Mouse (Mus musculus): ENCODE data around the gene Rbmxl1.

Gene Rbmxl1

DNA sequence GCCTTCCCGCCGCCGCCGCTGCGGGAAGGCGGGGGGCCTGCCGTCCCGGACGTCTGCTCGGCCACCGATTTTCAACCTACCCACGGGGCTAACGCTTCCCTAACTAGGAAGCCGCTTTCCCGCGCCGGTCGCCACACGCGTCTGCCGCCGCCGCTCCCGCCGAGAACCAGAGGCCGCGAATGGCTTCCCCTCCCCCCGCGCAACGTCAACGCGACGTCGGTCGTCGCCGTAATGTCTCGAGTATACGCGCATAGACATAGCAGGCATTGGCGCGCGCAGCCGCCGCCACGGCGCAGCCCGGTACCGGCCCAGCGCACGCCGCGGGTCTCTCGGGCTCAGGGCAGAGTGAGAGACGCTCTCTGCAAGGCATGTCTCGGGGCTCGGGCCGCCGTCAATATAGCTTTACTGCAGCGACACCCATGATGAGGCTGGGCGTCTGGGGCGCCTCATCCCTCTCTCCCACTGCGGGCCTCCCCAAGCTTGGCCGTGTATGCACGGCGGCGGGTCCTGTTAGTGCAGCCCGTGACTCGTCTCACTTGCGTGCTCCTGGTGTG is at the start of gene Rbmxl1:
Gene Rbmxl1, minus strand, starts transcription at position 180 of the 554 bp plus-strand sequence.
- WGBS, result under 1% methylated on average over 70 of the region's 70 CpGs

DNA sequence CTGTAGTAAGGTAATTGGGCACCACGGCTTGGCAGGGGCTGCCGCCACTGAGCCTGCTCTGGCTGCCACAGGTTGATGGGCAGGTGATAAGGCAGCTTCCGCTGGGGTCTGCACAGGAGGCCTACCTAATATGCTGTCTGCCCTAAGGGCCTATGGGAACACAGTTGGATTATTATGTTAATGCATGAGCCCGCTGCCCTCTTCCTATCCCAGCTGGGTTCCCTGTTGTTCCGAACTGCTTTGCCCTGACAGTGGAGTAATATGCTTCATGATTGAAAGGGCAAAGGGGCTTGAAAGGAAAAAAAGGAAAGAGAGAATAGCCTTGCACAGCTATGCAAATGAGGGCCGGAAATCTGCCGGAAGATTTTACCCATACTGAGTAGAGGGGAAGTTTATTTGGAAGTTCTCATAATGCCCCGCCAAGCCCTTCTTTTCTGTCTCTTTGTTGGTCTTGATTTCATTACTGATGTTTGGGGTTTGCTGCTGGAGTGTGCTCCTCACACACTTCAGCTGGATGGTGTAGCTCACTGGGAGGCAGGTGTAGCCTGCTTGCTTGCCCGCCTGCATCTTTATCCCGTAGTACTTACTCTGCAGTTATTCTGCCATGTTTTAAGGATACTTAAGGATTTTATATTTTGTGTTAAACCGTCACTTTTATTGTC is 48.2 kb upstream of the Rbmxl1 start:
- whole genome bisulfite sequencing, result 72% methylated on average over 11 of the region's 11 CpGs

DNA sequence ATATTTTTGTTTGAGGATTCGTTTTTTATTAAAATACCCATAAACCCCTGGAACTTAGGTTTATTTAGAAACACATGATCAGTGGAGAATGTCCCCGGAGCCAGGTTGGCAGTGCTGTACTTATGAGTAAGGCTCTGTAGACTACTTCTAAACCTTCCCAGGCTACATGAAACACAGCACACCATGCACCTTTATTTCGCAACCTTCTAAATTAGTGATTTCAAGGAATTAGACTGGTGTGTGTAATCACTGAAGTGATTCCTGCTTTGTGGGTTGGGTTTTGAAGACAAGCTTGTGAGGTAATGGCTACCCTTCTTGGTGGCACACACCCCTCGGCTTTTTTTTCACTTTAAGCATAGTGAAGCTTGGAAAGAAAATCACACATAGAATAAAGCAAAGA is 47.1 kb upstream of the Rbmxl1 start:
- WGBS, result 93% methylated on average over 4 of the region's 4 CpGs

DNA sequence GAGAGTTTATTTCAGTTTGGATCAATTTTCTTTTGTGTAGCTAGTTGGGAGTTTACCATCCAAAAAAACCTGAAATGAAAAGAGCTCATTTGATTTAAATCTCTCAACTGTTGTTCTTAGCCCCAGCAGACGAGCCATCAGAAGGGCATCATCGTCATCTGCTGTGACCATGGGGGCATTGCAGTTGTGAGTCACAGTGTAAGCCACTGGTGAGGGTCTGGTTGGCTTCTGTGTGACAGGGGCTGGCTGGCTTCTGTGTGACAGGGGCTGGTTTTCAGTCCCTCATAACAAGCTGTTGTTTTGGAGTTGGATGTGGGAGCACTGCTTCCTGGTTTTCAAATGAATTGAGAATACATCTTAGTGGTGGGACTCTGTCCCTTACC is 42.0 kb upstream of the Rbmxl1 start:
- 81% methylated on average over 2 of the region's 2 CpGs for WGBS

DNA sequence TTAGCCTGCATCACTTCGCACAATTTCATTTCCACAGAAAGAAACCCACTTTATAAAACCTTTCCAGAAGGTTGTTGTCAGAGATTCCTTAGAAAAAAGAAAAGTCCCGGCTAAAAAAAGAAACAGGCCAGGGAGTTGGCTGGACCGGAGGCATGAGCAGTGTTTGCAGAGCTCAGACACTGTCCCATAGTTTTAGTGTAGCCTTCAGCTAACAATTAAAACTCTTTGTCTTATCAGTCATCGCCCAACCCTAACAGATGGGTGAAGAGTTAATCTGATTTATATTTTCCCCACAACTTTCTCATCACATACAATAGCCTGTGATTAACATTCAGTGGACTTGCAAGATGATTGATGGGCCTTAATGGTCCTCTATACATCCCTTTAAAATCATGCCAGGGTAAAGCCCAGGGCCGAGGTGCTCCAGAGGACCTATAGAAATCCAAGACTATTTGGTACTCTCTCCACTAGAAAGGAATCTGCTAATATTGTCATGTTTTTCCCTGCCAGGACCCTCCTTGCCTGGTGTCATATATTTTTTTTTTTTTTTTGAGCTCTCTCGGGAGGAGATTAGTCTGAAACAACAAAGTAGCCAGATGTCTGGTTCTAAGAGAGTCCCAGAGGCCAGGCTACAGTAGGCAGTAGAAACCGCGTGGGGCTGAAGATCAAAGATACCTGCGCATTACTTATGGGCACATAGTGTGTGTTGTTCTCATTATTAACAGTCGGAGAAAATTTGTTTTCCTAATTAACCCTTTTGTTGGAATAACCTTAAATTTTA is 41.5 kb upstream of the Rbmxl1 start:
- 64% methylated on average over 10 of the region's 10 CpGs for WGBS

DNA sequence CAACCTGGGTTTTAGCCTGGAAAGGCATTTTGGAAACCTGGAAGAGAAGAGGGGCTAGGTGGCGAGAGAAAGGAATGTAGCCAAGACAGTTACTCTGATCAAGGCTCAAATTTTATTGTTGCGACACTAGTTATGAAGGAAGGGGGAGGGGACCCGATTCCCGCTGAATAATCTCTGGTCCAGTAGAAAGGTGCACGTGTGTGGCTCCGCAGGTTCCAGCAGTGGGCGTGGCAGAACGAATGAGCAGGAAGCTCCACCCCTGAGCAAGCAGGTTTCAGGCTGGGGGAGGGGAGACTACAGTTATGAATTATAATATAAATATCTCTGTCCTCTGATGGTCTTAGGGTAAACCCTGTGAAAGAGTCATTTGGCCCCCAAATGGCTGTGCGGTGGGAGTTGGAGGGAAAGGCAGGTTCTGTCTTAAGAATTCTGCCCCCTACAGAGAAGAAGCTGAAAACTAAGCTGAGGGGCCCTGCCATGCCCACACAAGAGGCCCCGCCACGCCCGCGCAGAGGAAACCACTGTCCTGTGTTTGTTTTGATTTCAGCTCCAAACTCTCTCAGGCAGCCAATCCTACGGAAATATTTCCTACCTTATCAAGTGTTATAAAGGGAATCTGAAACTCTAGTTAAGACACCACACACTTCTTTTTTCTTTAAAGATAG is 36.6 kb upstream of the Rbmxl1 start:
- 63% methylated on average over 10 of the region's 14 CpGs for WGBS

DNA sequence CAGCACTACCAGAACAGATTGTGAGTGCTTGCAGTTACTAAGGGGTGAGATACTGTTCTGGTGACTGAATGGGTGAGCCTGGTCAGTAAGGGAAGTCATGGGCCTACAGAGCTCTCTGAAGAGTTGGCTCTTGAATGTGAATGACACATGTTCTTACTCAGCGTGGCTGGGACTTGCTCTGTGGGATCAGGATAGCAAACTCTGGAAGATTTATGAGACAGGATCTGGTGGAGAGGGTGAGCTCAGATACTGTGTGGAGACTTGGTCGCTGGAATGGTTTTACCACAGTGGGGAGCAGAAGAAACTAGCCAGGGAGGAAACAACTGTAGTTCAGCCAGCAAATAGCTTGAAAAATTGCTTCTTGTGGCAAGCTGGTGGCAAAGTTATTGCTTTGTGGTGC is 35.8 kb upstream of the Rbmxl1 start:
- WGBS, result 85% methylated on average over 2 of the region's 2 CpGs

DNA sequence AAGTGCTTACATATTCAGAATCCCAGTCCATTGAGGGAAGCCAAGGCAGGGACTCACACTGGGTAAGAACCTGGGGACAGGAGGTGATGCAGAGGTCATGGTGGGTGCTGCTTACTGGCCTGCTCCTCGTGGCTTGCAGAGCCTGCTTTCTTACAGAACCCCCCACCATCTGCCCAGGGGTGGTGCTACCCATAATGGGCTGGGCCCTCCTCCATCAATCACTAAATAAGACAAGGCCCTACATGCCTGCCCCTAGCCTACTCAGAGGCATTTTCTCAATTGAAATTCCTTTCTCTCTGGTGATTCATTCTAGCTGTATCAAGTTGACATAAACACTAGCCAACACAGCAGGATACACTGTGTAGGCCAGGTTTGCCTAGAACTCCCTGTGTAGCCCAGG is 34.9 kb upstream of the Rbmxl1 start:
- WGBS, result 61% methylated on average over 1 of the region's 1 CpGs

DNA sequence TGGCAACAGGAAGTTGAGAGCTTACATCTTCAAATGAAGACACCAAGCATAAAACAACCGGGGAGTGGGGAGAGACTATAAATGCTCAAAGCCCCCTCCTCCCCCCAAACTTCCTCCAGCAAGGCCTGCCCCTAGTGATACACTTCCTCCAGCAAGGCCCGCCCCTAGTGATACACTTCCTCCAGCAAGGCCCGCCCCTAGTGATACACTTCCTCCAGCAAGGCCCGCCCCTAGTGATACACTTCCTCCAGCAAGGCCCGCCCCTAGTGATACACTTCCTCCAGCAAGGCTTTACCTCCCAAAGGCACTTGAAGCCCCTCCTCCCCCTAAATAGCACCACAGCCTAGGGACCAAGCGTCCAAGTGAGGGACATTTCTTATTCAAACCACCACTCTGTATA is 34.0 kb upstream of the Rbmxl1 start:
- 97% methylated on average over 4 of the region's 6 CpGs for WGBS

DNA sequence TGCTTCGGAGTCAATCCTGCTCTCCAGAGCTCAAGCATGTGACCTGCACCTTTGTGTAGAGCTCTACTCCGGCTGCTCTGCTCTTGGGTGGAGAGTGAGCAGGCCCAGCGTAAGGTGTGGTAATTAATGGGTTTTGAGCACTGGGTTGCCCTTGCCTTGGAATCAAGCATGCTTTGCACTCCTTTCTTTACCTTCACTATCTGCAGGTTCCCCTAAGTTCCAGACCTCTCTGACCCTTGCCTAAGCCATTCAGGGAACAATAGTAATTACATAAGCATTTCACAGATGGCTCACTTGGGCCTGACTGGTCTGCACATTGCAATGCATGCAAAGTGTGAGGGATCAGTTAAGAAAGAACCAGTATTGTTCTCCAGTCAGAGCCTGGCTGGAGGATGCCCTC is 29.1 kb upstream of the Rbmxl1 start:
- WGBS, result 91% methylated on average over 3 of the region's 3 CpGs

DNA sequence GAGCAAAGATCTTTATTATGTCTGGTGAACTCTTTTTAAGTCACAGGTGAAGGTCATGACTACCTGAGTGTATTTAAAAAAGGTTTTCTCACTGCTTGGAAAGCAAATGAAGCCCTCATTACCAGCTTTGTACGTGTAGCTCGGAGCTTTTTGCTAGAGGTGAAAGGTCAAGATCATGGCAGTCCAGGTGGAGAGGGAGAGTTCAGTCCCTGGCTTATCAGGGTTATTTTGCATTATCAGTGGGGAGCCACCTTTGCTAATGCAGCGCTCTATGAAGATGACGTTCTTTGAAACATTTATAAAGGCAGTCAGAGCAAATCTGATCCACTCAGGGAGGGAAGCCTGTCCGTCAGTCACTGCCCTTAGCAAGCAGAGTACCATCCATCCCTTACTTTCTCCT is 28.0 kb upstream of the Rbmxl1 start:
- 90% methylated on average over 5 of the region's 5 CpGs for WGBS

DNA sequence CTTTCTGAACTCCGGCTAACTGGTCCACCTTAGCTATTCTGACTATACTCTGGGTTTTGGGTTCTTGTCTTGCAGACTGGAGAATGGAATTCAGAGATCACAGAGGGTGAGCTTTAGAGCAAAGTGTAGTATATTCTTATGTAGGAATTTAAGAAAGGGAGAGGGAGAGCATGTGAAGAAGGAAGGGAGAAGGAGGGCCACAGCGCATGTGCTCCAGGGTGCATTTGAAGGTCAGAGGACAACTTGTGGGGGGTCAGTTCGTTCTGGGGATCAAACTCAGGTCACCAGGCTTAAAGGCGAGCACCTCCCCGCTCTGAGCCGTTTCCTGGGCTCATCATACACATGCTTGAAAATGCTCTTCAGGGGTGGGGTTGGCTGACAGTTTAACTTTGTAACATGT is 25.3 kb upstream of the Rbmxl1 start:
- WGBS, result 89% methylated on average over 6 of the region's 6 CpGs

DNA sequence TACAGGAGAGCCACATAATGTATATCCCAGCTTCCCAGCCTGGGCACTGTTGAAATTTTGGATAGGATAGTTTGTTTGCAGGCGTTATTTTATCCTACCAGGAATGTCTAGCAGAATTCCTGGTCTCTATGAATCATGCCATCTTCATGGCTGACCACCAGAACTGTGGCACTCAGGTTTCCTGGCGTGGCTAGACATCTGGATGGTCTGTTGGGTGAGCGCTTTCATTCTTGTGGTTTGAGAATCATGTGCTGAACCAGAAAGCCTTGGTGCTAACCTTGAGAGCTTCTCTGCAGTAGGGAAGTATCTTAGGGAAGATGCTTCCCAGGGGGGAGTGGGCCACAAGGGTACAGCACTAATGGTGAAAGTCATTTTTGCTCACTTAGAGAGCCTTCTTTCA is 6.4 kb upstream of the Rbmxl1 start:
- 96% methylated on average over 3 of the region's 3 CpGs for WGBS

DNA sequence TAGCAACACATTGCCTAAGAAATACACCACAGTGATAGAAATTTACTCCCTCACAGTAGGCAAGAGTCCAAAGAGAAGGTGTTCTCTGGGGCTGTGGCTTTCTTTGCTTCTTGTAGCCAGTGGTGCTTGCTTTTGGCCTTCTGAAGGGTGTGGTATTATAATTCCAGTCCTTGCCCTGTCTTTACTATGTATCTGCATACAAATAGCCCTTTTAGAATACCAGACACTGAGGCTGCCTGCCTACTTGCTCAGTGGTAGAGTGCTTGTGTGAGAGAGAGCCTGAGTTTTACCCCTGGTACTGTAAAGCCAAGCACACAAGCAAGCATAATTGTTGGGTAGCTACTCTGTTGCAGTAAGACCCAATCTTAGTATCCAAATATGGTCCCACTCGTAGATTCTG is 6.0 kb upstream of the Rbmxl1 start:
- 98% methylated on average over 1 of the region's 1 CpGs for WGBS

DNA sequence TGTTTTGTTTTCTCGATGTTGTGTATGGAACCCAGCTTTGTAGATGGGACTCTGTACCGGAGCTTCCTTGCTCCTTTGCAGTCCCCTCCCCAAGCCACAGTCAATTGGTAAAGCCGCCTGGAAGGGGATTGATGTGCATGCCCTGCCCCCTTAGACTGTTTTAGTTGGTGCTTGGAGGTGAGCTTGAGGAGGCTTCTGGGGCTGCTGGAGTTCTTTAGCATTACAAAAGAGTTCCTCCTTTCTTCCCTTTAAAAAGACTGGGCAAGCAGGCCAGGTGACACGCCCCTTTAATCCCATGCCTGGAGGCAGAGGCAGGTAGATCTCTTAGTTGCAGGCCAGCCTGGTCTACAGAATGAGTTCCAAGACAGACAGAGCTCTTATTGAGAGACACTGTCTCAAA is 4.4 kb upstream of the Rbmxl1 start:
- 96% methylated on average over 4 of the region's 4 CpGs for WGBS

DNA sequence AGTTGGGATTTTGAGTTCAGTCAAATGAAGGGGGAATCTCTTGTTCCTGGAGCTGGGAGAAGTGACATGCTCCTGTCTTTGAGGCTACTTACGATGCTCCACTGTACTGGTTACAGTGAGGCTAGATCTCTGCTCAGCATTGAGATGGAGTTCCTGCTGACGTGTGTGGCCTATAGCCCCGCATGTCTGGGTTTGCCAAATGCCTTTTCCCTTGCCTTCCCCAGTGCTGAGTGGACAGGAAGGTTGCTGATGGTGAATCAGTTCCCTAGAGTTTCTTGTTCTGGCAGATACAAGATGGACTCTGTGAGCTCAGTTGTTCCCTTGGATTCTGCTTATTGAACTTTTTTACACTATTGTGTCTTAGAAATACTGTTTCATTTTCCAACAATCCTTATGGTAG is 2.2 kb upstream of the Rbmxl1 start:
- 79% methylated on average over 3 of the region's 3 CpGs for WGBS

DNA sequence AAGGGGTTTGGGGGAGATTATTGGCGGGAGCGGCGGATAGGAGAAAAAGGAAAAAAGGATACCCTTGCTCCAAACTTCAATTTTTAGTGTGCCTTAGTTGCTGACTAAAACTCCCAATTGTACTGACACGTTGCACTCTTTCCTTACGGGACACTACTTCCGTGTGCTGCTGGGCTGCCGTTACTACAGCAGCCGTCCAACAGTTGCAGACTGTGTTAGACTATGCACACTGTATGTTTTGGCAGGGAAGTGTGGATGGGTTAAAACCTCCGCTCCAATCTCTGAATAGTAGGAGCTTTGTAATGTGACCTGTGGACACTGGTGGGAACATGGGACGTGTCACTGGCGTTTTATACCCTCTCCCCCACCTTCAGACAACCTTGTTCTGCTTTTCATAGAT is 1.4 kb upstream of the Rbmxl1 start:
- WGBS, result 2% methylated on average over 11 of the region's 11 CpGs

DNA sequence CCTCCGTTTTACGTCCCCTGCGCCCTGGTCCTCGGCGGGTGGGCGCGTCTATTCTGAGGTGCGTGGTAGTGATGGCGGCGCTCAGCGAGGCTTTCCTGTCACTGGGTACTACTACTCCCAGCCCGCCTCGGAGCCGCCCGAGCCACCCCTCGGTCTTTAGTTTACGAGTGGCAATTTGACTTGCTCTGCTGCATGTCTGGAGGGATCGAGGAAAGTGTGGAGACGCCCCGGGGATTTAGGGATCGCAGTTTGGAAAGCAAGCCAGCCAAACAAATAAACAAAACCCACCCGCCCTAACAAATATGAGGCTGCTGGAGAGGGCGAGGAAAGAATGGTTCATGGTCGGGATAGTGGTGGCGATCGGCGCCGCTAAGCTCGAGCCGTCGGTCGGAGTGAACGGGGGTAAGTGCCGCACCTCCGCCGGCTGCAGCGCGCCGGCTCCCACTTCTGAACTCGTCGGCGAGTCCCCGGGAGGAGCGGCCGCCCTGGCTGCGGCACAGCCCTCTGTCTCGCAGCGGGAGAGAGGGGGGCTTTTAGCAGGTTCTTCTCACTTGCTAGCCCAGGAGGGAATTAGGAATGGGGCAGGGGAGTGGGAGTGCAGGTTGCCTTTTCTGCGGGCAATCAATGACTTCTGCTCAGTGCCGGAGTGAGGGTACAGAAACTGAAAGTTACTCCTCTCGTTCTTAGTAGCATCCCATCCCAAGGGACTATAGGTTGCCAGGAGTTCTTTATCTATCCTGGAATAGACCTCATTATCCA is 754 bp upstream of the Rbmxl1 start, which contains the start of gene Slc10a7:
Gene Slc10a7, plus strand, starts transcription at position 74 of the 759 bp plus-strand sequence.
- under 1% methylated on average over 51 of the region's 51 CpGs for WGBS

DNA sequence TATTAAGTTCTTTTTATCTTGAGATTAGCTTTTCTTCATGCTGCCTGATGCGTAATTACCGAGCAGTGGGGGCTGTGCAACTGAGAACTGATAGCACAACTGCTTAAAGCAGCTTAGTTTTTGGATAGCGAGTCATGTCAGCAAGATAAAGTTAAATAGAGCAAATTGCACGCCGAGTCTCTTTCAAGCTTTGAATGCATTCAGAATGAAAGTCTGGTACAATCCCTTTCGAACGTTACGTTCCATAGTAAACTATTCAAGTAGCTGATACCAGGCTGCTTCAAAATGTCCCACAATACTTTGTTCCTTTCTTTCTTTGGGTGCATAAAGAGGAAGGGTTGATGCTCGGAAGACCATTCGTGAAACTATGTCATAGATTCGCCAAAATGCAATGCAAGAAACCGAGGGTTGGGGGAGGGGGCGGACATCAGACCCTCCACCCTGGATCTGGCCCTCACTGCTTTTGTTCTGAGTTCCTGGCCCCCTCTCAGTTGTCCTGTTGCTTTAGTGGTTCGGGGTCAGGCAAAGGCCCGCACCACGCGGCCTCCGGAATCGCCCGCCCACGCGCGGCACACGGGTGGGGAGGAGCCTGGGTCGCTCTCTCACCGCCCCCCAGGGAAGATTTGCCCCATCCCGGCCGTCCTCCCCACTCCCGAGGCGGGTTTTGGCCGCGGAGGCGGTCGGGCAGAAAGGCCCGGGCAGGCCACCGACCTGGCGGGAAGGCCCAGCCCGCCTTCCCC is 549 bp downstream of the Rbmxl1 start:
- 2% methylated on average over 38 of the region's 38 CpGs for WGBS

DNA sequence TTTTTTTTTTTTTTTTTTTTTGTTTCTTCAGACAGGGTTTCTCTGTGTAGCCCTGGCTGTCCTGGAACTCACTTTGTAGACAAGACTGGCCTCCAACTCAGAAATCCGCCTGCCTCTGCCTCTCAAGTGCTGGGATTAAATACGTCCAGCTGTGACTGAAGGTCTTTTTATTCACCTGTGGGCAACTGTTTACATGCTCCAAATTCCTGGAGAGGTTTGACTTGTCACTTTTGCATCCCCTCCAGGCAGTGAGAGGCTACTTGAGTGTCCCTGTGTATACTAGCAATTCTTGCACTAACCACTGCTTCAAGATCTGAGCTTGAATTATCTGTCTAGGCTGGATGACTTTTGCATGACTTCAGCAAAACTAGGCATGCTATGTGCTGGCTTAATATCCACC is 6.0 kb downstream of the Rbmxl1 start:
- 84% methylated on average over 2 of the region's 2 CpGs for WGBS

DNA sequence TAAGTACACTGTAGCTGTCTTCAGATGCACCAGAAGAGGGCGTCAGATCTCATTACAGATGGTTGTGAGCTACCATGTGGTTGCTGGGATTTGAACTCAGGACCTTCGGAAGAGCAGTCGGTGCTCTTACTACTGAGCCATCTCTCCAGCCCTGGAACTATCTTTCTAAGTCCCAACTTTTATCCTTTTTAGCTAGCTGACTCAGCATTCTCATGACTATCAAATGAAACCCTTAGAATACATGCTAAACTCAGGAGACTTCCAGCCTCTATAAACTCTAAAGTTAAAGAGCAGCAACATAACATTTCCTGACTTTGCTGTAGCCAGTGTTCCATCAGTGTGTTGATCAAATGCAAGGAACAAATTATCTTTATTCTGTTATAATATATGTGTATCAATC is 12.4 kb downstream of the Rbmxl1 start:
- WGBS, result 96% methylated on average over 3 of the region's 3 CpGs
